In genomic region chr6:99467831-99468230, GRCm38 (mm10) we compare ENCODE assay signal across 21 mouse cellular contexts.
"Had no signal": no experiment of that assay in that cellular context is flagged by ENCODE, and none has a peak within 500 bp of the region (broad histone marks: within the 10 kb centered on the region; RNA-seq: fewer than 3 reads in every experiment).

No protein-coding gene starts in this region.

- DNase-seq: kidney, adult 2 months; kidney, postnatal 25 days; layer of hippocampus, adult 9-11 months; liver; lung, adult 18-20 months; lung, postnatal 10 days; lung, postnatal 4 days; thymus, adult 2 months; thymus, postnatal 25 days had no signal

- ATAC-seq: liver, embryonic 12.5 days; midbrain, embryonic 13.5 days; midbrain, embryonic 16.5 days had no signal

- H3K4me3 ChIP-seq: layer of hippocampus, adult 2 months; limb, embryonic 10.5 days; limb, embryonic 13.5 days; liver, embryonic 12.5 days; liver, embryonic 15.5 days; lung, embryonic 15.5 days; megakaryocyte, embryonic 14.5 days; midbrain, embryonic 10.5 days; midbrain, embryonic 13.5 days; myocyte had no signal

- H3K27ac ChIP-seq: kidney, postnatal 0 days; layer of hippocampus, adult 2 months; limb, embryonic 10.5 days; limb, embryonic 13.5 days; liver, embryonic 12.5 days; liver, embryonic 15.5 days; lung, embryonic 15.5 days; midbrain, embryonic 10.5 days; midbrain, embryonic 13.5 days had no signal

- H3K27me3 ChIP-seq: limb, embryonic 13.5 days; liver, embryonic 12.5 days; liver, embryonic 15.5 days; lung, embryonic 15.5 days; megakaryocyte, embryonic 14.5 days; midbrain, embryonic 13.5 days had no signal

- H3K9me3 ChIP-seq: limb, embryonic 10.5 days; limb, embryonic 13.5 days; liver, embryonic 12.5 days; liver, embryonic 15.5 days; lung, embryonic 15.5 days; megakaryocyte, embryonic 14.5 days; midbrain, embryonic 10.5 days; midbrain, embryonic 13.5 days had no signal

- H3K4me1 ChIP-seq: liver, embryonic 12.5 days had no signal

- H3K9ac ChIP-seq: limb, embryonic 13.5 days; liver, embryonic 12.5 days; liver, embryonic 15.5 days; lung, embryonic 15.5 days; midbrain, embryonic 13.5 days had no signal

- H3K36me3 ChIP-seq: limb, embryonic 10.5 days; liver, embryonic 15.5 days; lung, embryonic 15.5 days; midbrain, embryonic 13.5 days had no signal

- H3K4me2 ChIP-seq: limb, embryonic 13.5 days; liver, embryonic 12.5 days; liver, embryonic 15.5 days; lung, embryonic 15.5 days; midbrain, embryonic 13.5 days had no signal
